Mouse (Mus musculus) heart, postnatal 0 days (tissue): ENCODE data around the gene Foxp4. TPM values are rescaled to one million over a fixed set of nuclear protein-coding genes. Genes with fewer than 3 reads are reported as not detected.

Source experiments
- ATAC-seq: fragments of 200-750 bp; cut with Nextera tagmentation; 2 replicates; pipeline ENCODE4 v1.8.0; 2017; ENCODE audit warnings: low read depth, moderate number of reproducible peaks, moderate library complexity; ENCODE audit not compliant: insufficient read depth
- DNase-seq: peaks from one replicate; pipeline ENCODE4 v3.0.0-alpha.2; 2016; ENCODE audit warnings: low spot score
- H3K27ac ChIP-seq: fragments of 300-500 bp; sonication (generic); 2 replicates; pipeline ENCODE4 v1.5.1; 2014; ENCODE audit warnings: low read depth, mild to moderate bottlenecking
- H3K27me3 ChIP-seq: fragments of 300-500 bp; sonication (generic); 2 replicates; pipeline ENCODE4 v1.6.1; 2014; ENCODE audit warnings: low read length, mixed read lengths; ENCODE audit not compliant: control insufficient read depth, insufficient read depth
- H3K36me3 ChIP-seq: fragments of 300-500 bp; sonication (generic); replicated peaks from 2 replicates; pipeline ENCODE4 v1.6.1; 2014; ENCODE audit warnings: low read length, mixed read lengths; ENCODE audit not compliant: control insufficient read depth, insufficient read depth
- H3K4me1 ChIP-seq: fragments of 300-500 bp; sonication (generic); 2 replicates; pipeline ENCODE4 v1.6.1; 2014; ENCODE audit warnings: antibody characterized with exemption; ENCODE audit not compliant: control insufficient read depth, insufficient read depth
- H3K4me2 ChIP-seq: fragments of 300-500 bp; sonication (generic); 2 replicates; pipeline ENCODE4 v1.6.1; 2014; ENCODE audit warnings: low read depth, mild to moderate bottlenecking, low read length, moderate library complexity
- H3K4me3 ChIP-seq: fragments of 300-500 bp; sonication (generic); 2 replicates; pipeline ENCODE4 v1.5.1; 2014; ENCODE audit warnings: low read depth, low read length
- H3K9ac ChIP-seq: fragments of 300-500 bp; sonication (generic); replicated peaks from 2 replicates; pipeline ENCODE4 v1.6.1; 2014; ENCODE audit warnings: low read depth, low read length, mixed read lengths
- H3K9me3 ChIP-seq: fragments of 300-500 bp; sonication (generic); replicated peaks from 2 replicates; pipeline ENCODE4 v1.6.1; 2016; ENCODE audit warnings: low read length; ENCODE audit not compliant: control insufficient read depth
- CTCF ChIP-seq: IDR thresholded peaks from 2 replicates; pipeline ENCODE4 v1.5.1; 2016; ENCODE audit warnings: antibody characterized with exemption, control low read depth, low read depth
- EP300 ChIP-seq: IDR thresholded peaks from 2 replicates; pipeline ENCODE4 v1.6.1; 2016; ENCODE audit warnings: antibody characterized with exemption, low read depth
- WGBS: fragments of 180-500 bp; shearing (Covaris S2); extraction: QIAGEN DNeasy Blood & Tissue Kit; methylation state at CpG from one replicate; pipeline ENCODE4 v1.1.7; 2014; 5-methylcytosine and 5-hydroxymethylcytosine counted together
- polyA plus RNA-seq: library from polyadenylated mRNA; unstranded; fragments of >200 nt; fragmentation: Nextera tagmentation; extraction: Ambion mirVana; gene quantifications from 2 replicates; pipeline ENCODE4 v1.2.1, GENCODE M21; 2015
- total RNA-seq: library from RNA; depleted of rRNA; stranded (reverse); fragments of >200 nt; gene quantifications from 2 replicates; pipeline ENCODE4 v1.2.3, GENCODE M21; 2014; ENCODE audit warnings: low replicate concordance

Foxp4 gene
- total and polyA plus RNA-seq, 2 experiments from 2014 or later: 3.3 to 21.0 TPM

- DNase-seq (no peak), ATAC-seq (no peak)
- Histone ChIP-seq H3K36me3 (no peaks in the 10 kb centered on the region), H3K4me3 (no peak overlapping the region), H3K4me1 (no peaks in the 10 kb centered on the region), H3K27ac (no peak overlapping the region), H3K9ac (no peak overlapping the region), H3K9me3 (no peaks in the 10 kb centered on the region), H3K27me3 (0 out of 2 replicates have a peak, but pooled peaks cover 2% of the 10 kb centered on the region), H3K4me2 (no peak overlapping the region)
- 49% methylated on average over 9 of the region's 9 CpGs for WGBS
- no peak for TF ChIP-seq CTCF
- TF ChIP-seq EP300: no peak
These were observed 18.8 kb upstream of the Foxp4 start for GRCm38 (mm10) chr17:47943103-47943870.

GRCm38 (mm10) chr17:47942008-47942407 lies 17.6 kb upstream of the Foxp4 start:
- Histone ChIP-seq H3K4me2 (no peak overlapping the region), H3K9ac (no peak overlapping the region), H3K4me3 (no peak overlapping the region), H3K27me3 (0 out of 2 replicates have a peak, but pooled peaks cover 2% of the 10 kb centered on the region), H3K27ac (no peak overlapping the region), H3K9me3 (no peaks in the 10 kb centered on the region), H3K4me1 (no peaks in the 10 kb centered on the region), H3K36me3 (no peaks in the 10 kb centered on the region)
- ATAC-seq (no peak), DNase-seq (no peak)
- TF ChIP-seq CTCF: no peak
- no peak for TF ChIP-seq EP300
- WGBS: 90% methylated on average over 4 of the region's 4 CpGs

GRCm38 (mm10) chr17:47938839-47939238 lies 14.4 kb upstream of the Foxp4 start:
- no peak for TF ChIP-seq CTCF
- no peak for TF ChIP-seq EP300
- H3K9ac ChIP-seq: no peak overlapping the region
- WGBS: 47% methylated on average over 6 of the region's 6 CpGs
- H3K27ac ChIP-seq: no peak overlapping the region
- H3K9me3 ChIP-seq: no peaks in the 10 kb centered on the region
- H3K4me3 ChIP-seq: no peak overlapping the region
- H3K4me1 ChIP-seq: no peaks in the 10 kb centered on the region
- ATAC-seq (no peak), DNase-seq (no peak)
- no peaks in the 10 kb centered on the region for H3K36me3 ChIP-seq
- H3K27me3 ChIP-seq: no peaks in the 10 kb centered on the region
- no peak overlapping the region for H3K4me2 ChIP-seq

- DNase-seq (no peak), ATAC-seq (no peak)
- Histone ChIP-seq H3K27me3 (no peaks in the 10 kb centered on the region), H3K36me3 (no peaks in the 10 kb centered on the region), H3K4me2 (no peak overlapping the region), H3K4me1 (no peaks in the 10 kb centered on the region), H3K9ac (no peak overlapping the region), H3K4me3 (no peak overlapping the region), H3K27ac (no peak overlapping the region), H3K9me3 (no peaks in the 10 kb centered on the region)
- TF ChIP-seq EP300: no peak
- no peak for TF ChIP-seq CTCF
- WGBS: 47% methylated on average over 10 of the region's 10 CpGs
These were observed 13.6 kb upstream of the Foxp4 start for GRCm38 (mm10) chr17:47937926-47938600.

- no peak overlapping the region for H3K27ac ChIP-seq
- DNase-seq (no peak), ATAC-seq (no peak)
- no peak overlapping the region for H3K4me2 ChIP-seq
- H3K27me3 ChIP-seq: no peaks in the 10 kb centered on the region
- no peak for TF ChIP-seq EP300
- no peak for TF ChIP-seq CTCF
- H3K9me3 ChIP-seq: no peaks in the 10 kb centered on the region
- H3K9ac ChIP-seq: no peak overlapping the region
- no peak overlapping the region for H3K4me3 ChIP-seq
- no peaks in the 10 kb centered on the region for H3K36me3 ChIP-seq
- WGBS: 88% methylated on average over 4 of the region's 4 CpGs
- no peaks in the 10 kb centered on the region for H3K4me1 ChIP-seq
These were observed 12.1 kb upstream of the Foxp4 start for GRCm38 (mm10) chr17:47936591-47936990.
